ENCODE assay signal across 12 mouse cellular contexts in the genomic region with DNA sequence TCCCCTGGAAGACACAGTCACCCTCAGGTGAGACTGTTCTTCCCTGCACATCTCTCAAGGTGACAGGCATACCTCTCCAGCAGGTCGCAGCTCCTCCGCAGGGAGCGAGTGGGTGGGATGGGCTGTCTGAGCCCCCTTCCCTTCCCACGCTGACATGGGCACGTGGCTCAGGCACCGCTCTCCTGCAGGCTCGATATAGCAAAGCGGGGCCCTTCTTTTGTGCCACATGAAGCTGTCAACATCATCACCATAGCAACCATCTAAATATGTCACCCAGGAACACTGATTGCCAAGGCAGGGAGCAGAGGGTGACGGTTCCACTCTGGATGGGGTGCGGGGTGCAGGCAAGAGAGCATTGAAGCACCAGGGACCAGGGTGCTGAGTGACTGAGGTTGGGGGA. TPM values are rescaled to one million over a fixed set of nuclear protein-coding genes. Genes with fewer than 3 reads are reported as not detected.
DNase-seq lines count a peak whose midpoint lies in the region; ATAC-seq lines count a peak whose summit lies in the region.
"Had no signal": no experiment of that assay in that cellular context is flagged by ENCODE, and none has a peak within 500 bp of the region (broad histone marks: within the 10 kb centered on the region; RNA-seq: fewer than 3 reads in every experiment).

No protein-coding gene starts in this region.

- H3K4me3 ChIP-seq in heart, embryonic 13.5 days = no peak overlapping the region
- no peak overlapping the region for H3K4me3 ChIP-seq in hindbrain, embryonic 16.5 days (ENCODE audit: low read length)
- no peak overlapping the region for H3K4me3 ChIP-seq in midbrain, embryonic 15.5 days
- H3K4me3 ChIP-seq: stomach, embryonic 15.5 days had no signal

- no peak for DNase-seq in heart, adult 8-10 months (ENCODE audit: low spot score)
- peak; percentile 89 for DNase-seq in brain, adult 2 months (ENCODE audit: low read depth, low spot score)
- DNase-seq in gastrocnemius, postnatal 36 days = no peak
- no peak for DNase-seq in thymus, postnatal 4 days
- no peak for DNase-seq in gastrocnemius, postnatal 25 days
- DNase-seq: heart, postnatal 10 days; kidney, postnatal 14 days had no signal

- 48% methylated on average over 10 of the region's 10 CpGs for WGBS in heart, embryonic 13.5 days
- 24% methylated on average over 10 of the region's 10 CpGs for WGBS in hindbrain, embryonic 16.5 days
- 21% methylated on average over 10 of the region's 10 CpGs for WGBS in midbrain, embryonic 15.5 days

- H3K27me3 ChIP-seq in heart, embryonic 13.5 days (replicated peaks) = peaks cover 54% of the 10 kb centered on the region
- no peaks in the 10 kb centered on the region for H3K27me3 ChIP-seq in hindbrain, embryonic 16.5 days (replicated peaks; ENCODE audit: control insufficient read depth, insufficient read depth, low read length)
- no peaks in the 10 kb centered on the region; the same call in 1 of the 2 replicates for H3K27me3 ChIP-seq in midbrain, embryonic 15.5 days (replicated peaks)

- H3K9ac ChIP-seq in heart, embryonic 13.5 days = 0 out of 2 replicates have a peak overlapping the region, but pooled peaks have one; percentile 44
- H3K9ac ChIP-seq in hindbrain, embryonic 16.5 days (ENCODE audit: low read depth, low read length) = peak overlapping the region; percentile 24
- H3K9ac ChIP-seq in midbrain, embryonic 15.5 days = no peak overlapping the region
- H3K9ac ChIP-seq: stomach, embryonic 15.5 days had no signal

- 0 out of 2 replicates have a peak overlapping the region, but pooled peaks have one; percentile 5 for H3K4me2 ChIP-seq in heart, embryonic 13.5 days
- H3K4me2 ChIP-seq in hindbrain, embryonic 16.5 days (ENCODE audit: low read length) = peak overlapping the region; percentile 4
- no peak overlapping the region for H3K4me2 ChIP-seq in midbrain, embryonic 15.5 days
- H3K4me2 ChIP-seq: stomach, embryonic 15.5 days had no signal

- no peak overlapping the region for H3K27ac ChIP-seq in heart, embryonic 13.5 days (replicated peaks)
- no peak overlapping the region for H3K27ac ChIP-seq in hindbrain, embryonic 16.5 days (ENCODE audit: low read depth, low read length)
- no peak overlapping the region for H3K27ac ChIP-seq in midbrain, embryonic 15.5 days
- H3K27ac ChIP-seq: stomach, embryonic 15.5 days had no signal

- H3K4me1 ChIP-seq in heart, embryonic 13.5 days = peaks cover 22% of the 10 kb centered on the region
- peaks cover 14% of the 10 kb centered on the region for H3K4me1 ChIP-seq in hindbrain, embryonic 16.5 days (ENCODE audit: control insufficient read depth, insufficient read depth, low read depth, low read length)
- H3K4me1 ChIP-seq in midbrain, embryonic 15.5 days = peaks cover 23% of the 10 kb centered on the region

- H3K9me3 ChIP-seq in heart, embryonic 13.5 days = no peaks in the 10 kb centered on the region; the same call in 1 of the 2 replicates
- no peaks in the 10 kb centered on the region for H3K9me3 ChIP-seq in hindbrain, embryonic 16.5 days (ENCODE audit: control insufficient read depth, low read length)
- no peaks in the 10 kb centered on the region for H3K9me3 ChIP-seq in midbrain, embryonic 15.5 days
- H3K9me3 ChIP-seq: stomach, embryonic 15.5 days had no signal

- ATAC-seq in heart, embryonic 13.5 days (ENCODE audit: extremely low read depth, insufficient number of reproducible peaks, low FRiP score, low TSS enrichment) = no peak
- ATAC-seq in hindbrain, embryonic 16.5 days = peak; percentile 16
- 0 out of 2 replicates have a peak, but pooled peaks have one; percentile 18 for ATAC-seq in midbrain, embryonic 15.5 days (replicated peaks)

- intact Hi-C loops in gastrocnemius, postnatal 36 days (cut with DNase I) = loop anchor here (2.0 kb wide), 1 partner anchor 40 kb away; no protein-coding TSS in a partner anchor

- H3K36me3 ChIP-seq in heart, embryonic 13.5 days = no peaks in the 10 kb centered on the region
- no peaks in the 10 kb centered on the region for H3K36me3 ChIP-seq in hindbrain, embryonic 16.5 days (ENCODE audit: control insufficient read depth, insufficient read depth, low read length)
- H3K36me3 ChIP-seq in midbrain, embryonic 15.5 days (replicated peaks) = no peaks in the 10 kb centered on the region
- H3K36me3 ChIP-seq: stomach, embryonic 15.5 days had no signal

RNA-seq across cellular contexts. Expression of gene Gng7, which starts 13.6 kb away (rescaled TPM):
- 1.4 TPM in 2 replicates for polyA plus RNA-seq in heart, embryonic 13.5 days (2015; fragmentation: Nextera tagmentation; extraction: Ambion mirVana)
- total RNA-seq in heart, adult 8-10 months (2022) = 1 to 10 TPM; 1.0 to 1.7 (median 1.5) TPM
- 25.4 and 27.0 TPM in 2 replicates for polyA plus RNA-seq in hindbrain, embryonic 16.5 days (2015; fragmentation: Nextera tagmentation; extraction: Ambion mirVana)
- 19.0 and 21.2 TPM in 2 replicates for polyA plus RNA-seq in midbrain, embryonic 15.5 days (2015; fragmentation: Nextera tagmentation; extraction: Ambion mirVana)
- under 1 TPM; 0.57 to 0.64 TPM for total RNA-seq in gastrocnemius, postnatal 36 days (2021)
- total RNA-seq in gastrocnemius, postnatal 25 days (2021) = 1 to 10 TPM in 1 of 2 experiments, under 1 TPM in 1; 0.61 to 1.1 TPM

RNA-seq across cellular contexts. Expression of gene Diras1, which starts 24.3 kb away (rescaled TPM):
- 0.06 and 0.07 TPM in 2 replicates for polyA plus RNA-seq in heart, embryonic 13.5 days (2015; fragmentation: Nextera tagmentation; extraction: Ambion mirVana)
- under 1 TPM in 1 of 4 experiments, not detected in 3; 0.44 TPM for total RNA-seq in heart, adult 8-10 months (2022)
- 74.4 and 81.7 TPM in 2 replicates for polyA plus RNA-seq in hindbrain, embryonic 16.5 days (2015; fragmentation: Nextera tagmentation; extraction: Ambion mirVana)
- 77.5 and 79.2 TPM in 2 replicates for polyA plus RNA-seq in midbrain, embryonic 15.5 days (2015; fragmentation: Nextera tagmentation; extraction: Ambion mirVana)
- total RNA-seq in gastrocnemius, postnatal 36 days (2021) = under 1 TPM in 1 of 2 experiments, not detected in 1; 0.08 TPM
- total RNA-seq in gastrocnemius, postnatal 25 days (2021) = under 1 TPM in 1 of 2 experiments, not detected in 1; 0.51 TPM
- total RNA-seq: heart, postnatal 10 days had no signal
- polyA plus RNA-seq: liver, embryonic 11.5 days had no signal

RNA-seq across cellular contexts. Expression of gene Slc39a3, which starts 36.1 kb away (rescaled TPM):
- 8.0 and 8.2 TPM in 2 replicates for polyA plus RNA-seq in heart, embryonic 13.5 days (2015; fragmentation: Nextera tagmentation; extraction: Ambion mirVana)
- 10 to 100 TPM; 12.1 to 14.1 (median 12.7) TPM for total RNA-seq in heart, adult 8-10 months (2022)
- 48.3 and 54.3 TPM in 2 replicates for polyA plus RNA-seq in hindbrain, embryonic 16.5 days (2015; fragmentation: Nextera tagmentation; extraction: Ambion mirVana)
- polyA plus RNA-seq in midbrain, embryonic 15.5 days (2015; fragmentation: Nextera tagmentation; extraction: Ambion mirVana) = 57.2 and 58.0 TPM in 2 replicates
- total RNA-seq in gastrocnemius, postnatal 36 days (2021) = 10 to 100 TPM; 11.7 to 12.0 TPM
- 10 to 100 TPM; 13.5 to 13.9 TPM for total RNA-seq in gastrocnemius, postnatal 25 days (2021)

RNA-seq across cellular contexts. Expression of gene Sgta, which starts 58.8 kb away (rescaled TPM):
- polyA plus RNA-seq in heart, embryonic 13.5 days (2015; fragmentation: Nextera tagmentation; extraction: Ambion mirVana) = 152 and 162 TPM in 2 replicates
- total RNA-seq in heart, adult 8-10 months (2022) = 100 to 1,000 TPM in 2 of 4 experiments, 10 to 100 TPM in 2; 92.0 to 102 (median 99.4) TPM
- 334 and 346 TPM in 2 replicates for polyA plus RNA-seq in hindbrain, embryonic 16.5 days (2015; fragmentation: Nextera tagmentation; extraction: Ambion mirVana)
- polyA plus RNA-seq in midbrain, embryonic 15.5 days (2015; fragmentation: Nextera tagmentation; extraction: Ambion mirVana) = 353 and 376 TPM in 2 replicates
- total RNA-seq in gastrocnemius, postnatal 36 days (2021) = 10 to 100 TPM; 86.2 to 89.5 TPM
- 10 to 100 TPM; 82.2 to 85.2 TPM for total RNA-seq in gastrocnemius, postnatal 25 days (2021)
